Mouse (Mus musculus) embryo, embryonic 11 days (tissue): ENCODE results near the gene Fbrs.
A peak's percentile ranks its signal among the peaks of the same experiment; 100 is the strongest.
"Not testable (repeated sequence)": the region's sequence is repeated elsewhere in the genome, so short reads cannot be mapped to it uniquely, and the experiment has no call there.

Experiments
- DNase-seq: peaks from one replicate; pipeline ENCODE4 v3.0.0-alpha.2; 2015

Gene Fbrs

GRCm38 (mm10) chr7:127478635-127479317 is at the start of gene Fbrs:
Fbrs (plus strand) TSS chr7:127479199.
- DNase-seq: peak; percentile 97

GRCm38 (mm10) chr7:127435206-127435605 is 43.8 kb upstream of the Fbrs start:
- no peak for DNase-seq

GRCm38 (mm10) chr7:127437724-127438123 is 41.3 kb upstream of the Fbrs start:
- DNase-seq: no peak

GRCm38 (mm10) chr7:127443976-127444375 is 35.0 kb upstream of the Fbrs start:
- DNase-seq: no peak

- peak; percentile 95 for DNase-seq
Measured at GRCm38 (mm10) chr7:127448521-127449300, 30.3 kb upstream of the Fbrs start, which contains the start of gene Zfp689. Zfp689 (minus strand) TSS chr7:127449158.

GRCm38 (mm10) chr7:127449966-127450365 is 29.0 kb upstream of the Fbrs start:
- DNase-seq: no peak

- no peak for DNase-seq
Measured at GRCm38 (mm10) chr7:127453056-127453455, 25.9 kb upstream of the Fbrs start.

- no peak for DNase-seq
Measured at GRCm38 (mm10) chr7:127454905-127455304, 24.1 kb upstream of the Fbrs start.

GRCm38 (mm10) chr7:127458371-127459122 is 20.5 kb upstream of the Fbrs start:
- not testable (repeated sequence) for DNase-seq

GRCm38 (mm10) chr7:127459311-127459710 is 19.7 kb upstream of the Fbrs start, which contains the start of gene Prr14:
Prr14 (plus strand) TSS chr7:127459611.
- not testable (repeated sequence) for DNase-seq

- no peak for DNase-seq
Measured at GRCm38 (mm10) chr7:127465191-127465590, 13.8 kb upstream of the Fbrs start.

GRCm38 (mm10) chr7:127465670-127466069 is 13.3 kb upstream of the Fbrs start:
- not testable (repeated sequence) for DNase-seq

- DNase-seq: no peak
Measured at GRCm38 (mm10) chr7:127466606-127467005, 12.4 kb upstream of the Fbrs start.

GRCm38 (mm10) chr7:127470011-127470715 is 8.8 kb upstream of the Fbrs start:
- DNase-seq: peak; percentile 57

- DNase-seq: peak; percentile 99
Measured at GRCm38 (mm10) chr7:127470743-127471645, 8.0 kb upstream of the Fbrs start.

- peak; percentile 72 for DNase-seq
Measured at GRCm38 (mm10) chr7:127471646-127472010, 7.4 kb upstream of the Fbrs start.

GRCm38 (mm10) chr7:127472060-127472459 is 6.9 kb upstream of the Fbrs start:
- DNase-seq: peak; percentile 39

- DNase-seq: peak; percentile 32
Measured at GRCm38 (mm10) chr7:127473705-127474104, 5.3 kb upstream of the Fbrs start.

GRCm38 (mm10) chr7:127474378-127475070 is 4.5 kb upstream of the Fbrs start:
- DNase-seq: no peak

- DNase-seq: no peak
Measured at GRCm38 (mm10) chr7:127475186-127475740, 3.7 kb upstream of the Fbrs start.

- DNase-seq: no peak
Measured at GRCm38 (mm10) chr7:127476336-127476735, 2.7 kb upstream of the Fbrs start.
